Mouse (Mus musculus): ENCODE measurements around the gene C8b.

Gene C8b

DNA sequence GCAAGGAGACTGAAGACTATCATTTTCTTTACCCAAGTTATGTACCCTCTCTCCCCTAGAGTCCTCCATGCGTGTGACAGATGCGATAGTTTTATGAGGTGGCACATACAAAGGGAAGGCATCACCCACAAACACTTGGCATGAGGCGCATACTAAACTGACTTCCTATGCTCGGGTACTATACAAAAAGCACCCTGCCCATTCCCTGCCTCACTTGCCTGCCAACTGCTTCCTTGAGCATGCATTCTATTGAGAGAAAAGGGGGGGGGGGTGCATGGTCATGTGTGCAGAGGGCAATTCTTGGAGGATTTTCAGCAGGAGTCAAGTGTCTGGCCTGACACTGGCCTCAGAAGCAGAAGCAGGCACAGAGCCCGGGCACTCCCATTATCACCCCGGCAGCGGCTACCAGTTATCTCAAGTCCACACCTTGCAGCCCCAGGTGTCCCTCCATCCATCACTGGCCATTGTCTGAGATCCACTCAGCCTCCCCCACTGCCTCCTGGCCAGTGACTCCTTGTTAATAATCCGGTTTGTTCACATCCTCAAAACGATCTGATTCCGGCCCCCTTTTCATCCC lies 44.7 kb downstream of the C8b start:
- no peak for DNase-seq (ENCODE audit: low spot score)

DNA sequence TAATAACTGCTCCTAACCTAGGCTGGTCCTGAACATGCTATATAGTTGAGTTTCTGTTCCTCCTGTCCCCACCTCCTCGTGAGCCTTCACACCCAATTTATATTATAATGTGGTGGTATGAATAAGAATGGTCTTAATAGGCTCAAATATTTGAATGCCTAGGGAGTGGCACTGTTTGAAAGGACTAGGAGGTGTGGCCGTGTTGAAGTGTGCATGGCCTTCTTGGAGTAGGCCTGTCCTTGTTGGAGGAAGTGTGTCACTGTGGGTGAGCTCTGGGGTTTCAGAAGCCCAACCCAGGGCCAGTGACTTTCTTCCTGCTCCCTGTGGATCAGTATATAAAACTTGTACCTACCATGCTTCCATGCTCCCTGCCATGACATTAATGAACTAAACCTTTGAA lies 47.5 kb downstream of the C8b start:
- no peak for DNase-seq (ENCODE audit: low spot score)

DNA sequence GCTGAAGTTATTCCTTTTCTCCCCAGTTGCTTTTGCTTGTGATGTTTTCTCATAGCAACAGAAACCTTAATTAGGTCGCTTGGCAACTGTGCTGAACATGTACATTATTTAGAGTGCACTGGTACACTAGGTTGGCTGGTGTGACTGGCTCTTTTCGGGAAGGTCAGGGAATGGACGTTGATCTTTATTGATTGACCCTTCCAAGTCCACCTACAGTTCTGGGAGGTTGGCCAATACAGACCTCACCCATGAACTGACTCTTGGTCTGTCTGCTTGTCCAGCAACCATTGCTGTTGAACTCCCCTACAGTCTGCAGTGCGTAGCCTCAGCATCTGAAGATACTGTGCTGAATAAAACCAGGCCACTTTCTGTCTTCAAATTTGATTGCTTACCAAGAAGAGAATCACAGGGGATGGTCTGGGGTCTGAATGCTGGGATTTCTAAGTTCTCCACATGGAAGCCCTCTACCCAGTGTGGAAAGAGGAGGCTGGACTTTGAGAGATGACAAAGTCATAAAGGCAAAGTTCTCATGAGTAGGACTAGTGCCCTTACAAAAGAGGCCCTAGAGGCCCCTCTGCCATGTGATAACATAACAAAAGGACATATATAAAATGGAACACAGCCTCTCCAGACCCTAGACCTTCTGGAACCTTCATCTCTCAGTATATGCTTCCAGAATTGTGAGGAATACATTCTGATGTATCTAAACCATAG lies 50.6 kb downstream of the C8b start:
- DNase-seq (ENCODE audit: low spot score): no peak

DNA sequence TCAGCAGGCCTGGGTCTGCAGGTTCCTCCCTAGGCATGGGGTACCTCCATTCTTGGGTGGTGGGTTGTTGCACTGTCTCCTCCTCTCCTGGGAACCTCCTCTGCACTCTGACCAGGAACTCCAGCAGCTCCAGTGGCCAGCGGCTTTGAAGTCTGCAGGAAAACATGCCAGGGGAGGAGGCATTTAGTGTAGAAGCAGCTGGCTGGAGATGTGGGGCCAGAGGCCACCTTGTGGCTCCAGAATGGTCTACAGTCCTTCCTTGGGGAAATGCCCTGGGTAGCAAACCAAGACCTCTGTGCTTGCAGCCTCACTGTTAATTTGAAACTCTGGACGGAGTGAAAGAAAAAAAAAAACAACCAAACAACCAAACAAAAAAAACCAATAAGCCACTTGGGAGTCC lies 51.4 kb downstream of the C8b start:
- DNase-seq (ENCODE audit: low spot score): no peak

DNA sequence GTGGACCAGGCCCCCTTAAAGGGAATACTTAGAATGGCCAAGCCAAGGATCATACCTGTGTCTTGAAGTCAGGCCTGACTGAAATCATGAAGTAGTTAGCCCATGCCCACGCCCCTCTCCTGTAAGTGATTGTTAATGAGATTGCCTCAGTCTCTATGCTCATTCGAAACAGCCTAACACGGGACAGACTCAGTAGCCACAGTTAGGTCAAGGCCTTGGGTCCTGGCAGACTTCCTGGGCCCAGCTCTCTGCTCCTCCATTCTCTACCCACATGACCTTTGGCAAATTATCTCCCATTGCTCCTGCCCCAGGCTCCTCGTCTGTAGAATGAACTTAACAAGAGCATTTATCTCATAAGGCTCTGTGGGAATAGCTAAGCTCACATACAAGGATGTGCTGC lies 52.9 kb downstream of the C8b start:
- no peak for DNase-seq (ENCODE audit: low spot score)

DNA sequence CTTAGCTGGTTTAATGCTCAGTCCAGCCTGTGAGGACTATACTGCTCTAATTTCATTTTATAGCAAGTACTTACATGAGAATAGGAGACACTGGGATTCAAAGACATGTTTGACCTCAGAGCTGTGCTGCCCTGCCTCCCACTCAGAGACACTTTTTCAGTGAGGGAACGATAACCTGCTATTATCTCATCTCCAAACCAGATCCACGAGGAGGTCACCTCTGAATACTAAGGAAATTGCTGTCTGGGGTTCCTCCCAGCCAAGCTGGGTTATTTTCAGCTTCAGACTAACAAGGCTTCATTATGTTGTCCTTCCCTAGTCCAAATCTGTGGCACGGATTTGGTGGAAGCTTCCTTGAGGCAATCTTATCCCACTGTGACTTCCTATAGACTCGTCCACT lies 53.8 kb downstream of the C8b start:
- DNase-seq (ENCODE audit: low spot score): no peak

DNA sequence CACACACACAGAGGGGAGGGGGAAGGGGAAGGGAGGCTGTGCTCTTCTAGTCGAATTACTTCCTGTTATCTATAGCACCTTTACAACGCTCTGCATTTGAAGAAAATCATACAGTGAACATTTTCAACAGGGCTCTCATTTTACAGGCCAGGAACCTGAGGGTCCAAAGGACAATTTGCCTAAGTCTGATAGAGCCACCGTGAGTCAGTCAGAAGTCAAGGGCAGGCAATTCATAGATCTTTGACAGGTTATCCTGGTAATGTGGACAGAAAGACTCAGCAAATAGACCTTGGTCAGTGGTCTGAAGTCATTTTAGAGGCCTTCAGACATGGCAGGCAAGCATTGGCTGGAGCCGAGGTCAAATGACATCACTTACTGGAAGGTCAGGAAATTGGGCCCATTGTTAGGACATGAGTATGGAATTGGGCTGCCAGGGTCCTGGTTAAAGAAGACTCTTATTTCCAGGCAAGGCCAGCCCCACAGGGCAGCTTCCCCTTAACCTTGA lies 57.5 kb downstream of the C8b start:
- no peak for DNase-seq (ENCODE audit: low spot score)

DNA sequence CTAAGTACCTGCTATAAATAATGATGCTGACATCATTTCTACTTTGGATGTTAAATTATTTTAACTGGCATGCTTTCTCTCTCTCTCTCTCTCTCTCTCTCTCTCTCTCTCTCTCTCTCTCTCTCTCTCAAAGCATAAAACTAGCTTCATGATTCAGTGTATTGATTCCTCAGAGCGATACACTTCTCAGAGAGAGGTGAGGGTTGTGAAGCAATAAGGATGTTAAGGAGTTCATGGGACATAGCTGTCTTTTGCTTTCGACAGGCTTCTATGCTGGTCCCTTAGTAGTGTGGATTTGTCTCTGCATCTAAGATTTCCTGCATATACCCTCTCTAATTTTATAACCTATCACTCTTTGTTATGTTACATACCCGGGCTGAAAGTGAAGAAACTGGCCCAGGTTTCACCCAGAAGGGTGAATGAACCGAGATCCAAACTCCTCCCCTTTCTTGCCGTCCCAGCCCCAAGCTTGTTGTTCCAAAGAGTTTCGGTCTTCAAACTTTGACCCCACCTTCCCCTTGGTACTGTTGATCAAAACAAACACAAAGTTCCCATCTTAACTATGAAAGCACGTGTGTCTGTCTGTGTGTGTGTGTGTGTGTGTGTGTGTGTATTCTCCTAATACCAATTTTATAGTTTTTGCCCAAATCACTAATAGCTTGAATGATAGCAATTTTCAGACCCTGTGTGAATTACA lies 58.4 kb downstream of the C8b start:
- DNase-seq (ENCODE audit: low spot score): no peak

DNA sequence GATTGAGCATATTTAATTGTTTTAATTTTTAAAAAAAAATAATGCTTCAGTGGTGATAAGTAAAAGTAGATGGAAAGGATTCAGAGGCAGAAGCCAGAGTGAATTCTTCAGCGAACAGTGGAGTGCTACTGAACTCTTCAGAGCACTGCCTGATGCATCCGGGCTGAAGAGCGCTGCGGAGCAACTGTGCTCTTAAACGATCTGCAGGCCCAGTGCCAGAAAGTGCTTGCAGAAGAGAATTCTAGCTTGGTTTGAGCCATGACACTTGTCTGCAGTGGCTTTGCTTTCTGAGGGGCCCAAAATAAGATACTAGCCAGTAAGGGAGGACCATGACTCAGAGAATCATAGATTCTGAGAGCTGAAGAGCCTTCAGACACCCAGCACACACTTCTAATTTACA lies 62.8 kb downstream of the C8b start:
- no peak for DNase-seq (ENCODE audit: low spot score)

DNA sequence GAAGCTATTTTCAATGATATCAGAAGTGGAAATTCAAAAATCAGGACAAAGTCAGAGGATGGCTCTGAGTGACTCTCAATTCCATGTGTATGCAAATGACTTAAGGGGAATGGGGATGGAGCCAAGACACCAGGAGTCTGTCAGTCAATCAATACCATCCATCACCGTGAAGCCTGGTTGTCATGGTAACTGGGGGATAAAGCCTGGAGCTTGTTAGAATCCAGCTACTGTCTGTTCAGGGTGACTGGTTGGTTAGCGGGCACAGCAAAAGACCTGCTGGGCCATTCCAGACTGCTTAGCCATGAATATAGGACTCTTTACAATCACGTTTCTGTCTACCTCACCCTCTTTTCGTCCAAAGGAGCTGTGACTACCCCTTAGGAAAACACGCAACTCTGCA lies 69.0 kb downstream of the C8b start:
- no peak for DNase-seq (ENCODE audit: low spot score)

DNA sequence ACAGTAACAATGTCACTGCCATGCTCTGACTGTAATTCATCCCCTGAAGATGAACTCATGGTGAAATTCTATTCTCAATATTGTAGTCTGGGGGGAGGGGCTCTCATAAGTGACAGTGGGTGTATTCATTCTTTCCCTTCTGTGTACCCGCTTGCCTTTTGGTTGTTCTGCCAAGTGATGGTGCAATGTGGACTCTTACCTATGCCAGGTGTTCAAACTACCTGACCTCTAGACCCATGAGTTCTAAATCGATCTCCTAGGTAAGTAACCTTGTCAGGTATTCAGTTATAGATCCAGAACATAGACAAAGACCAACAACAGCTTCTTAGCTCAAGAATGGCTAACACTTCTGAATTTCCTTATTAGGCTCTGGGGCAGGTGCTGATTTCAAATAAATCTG lies 72.2 kb downstream of the C8b start:
- no peak for DNase-seq (ENCODE audit: low spot score)

DNA sequence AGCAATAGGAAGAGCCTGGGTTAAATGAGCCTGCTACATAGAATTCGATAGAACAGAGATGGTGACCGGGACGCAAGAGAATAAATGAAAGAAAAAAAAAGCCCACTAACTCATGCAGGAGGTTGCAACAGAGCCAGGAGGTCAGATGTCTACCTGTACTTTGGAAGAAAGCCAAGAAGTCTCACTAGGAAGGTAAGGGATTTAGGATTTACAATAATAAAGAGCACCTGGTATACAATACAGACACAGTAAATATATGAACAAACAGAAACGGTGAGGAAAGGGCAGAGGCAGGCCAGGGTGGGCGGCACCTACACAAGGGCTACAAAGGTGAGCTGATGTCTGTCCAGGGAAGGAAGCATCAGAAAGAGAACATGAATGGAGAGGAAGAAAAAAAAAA lies 76.1 kb downstream of the C8b start:
- no peak for DNase-seq (ENCODE audit: low spot score)

DNA sequence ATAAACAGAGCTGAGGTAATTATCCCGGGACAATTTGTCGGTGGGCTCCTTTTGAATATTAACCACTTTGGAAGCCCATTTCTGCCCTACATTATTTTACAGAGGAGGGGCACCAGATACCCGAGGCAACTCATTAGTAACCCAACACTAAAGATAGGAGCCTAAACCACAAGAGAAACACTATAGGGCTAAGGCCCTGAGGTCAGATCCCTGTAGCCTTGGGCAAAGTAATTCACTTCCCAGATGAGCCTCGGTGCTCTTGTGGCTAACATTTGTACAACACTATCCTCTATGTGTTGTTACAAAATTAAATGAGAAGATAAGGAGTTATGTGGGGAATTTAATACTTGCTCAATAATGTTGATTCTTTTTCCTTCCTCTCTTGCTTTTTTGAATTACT lies 77.4 kb downstream of the C8b start:
- no peak for DNase-seq (ENCODE audit: low spot score)

All from urinary bladder, postnatal 25 days (tissue).